Mouse (Mus musculus): ENCODE measurements at regions not wholly inside any gene's neighbourhood (a gene's known extent, or its start where the extent isn't known, plus 50 kb on each side); places are given as distances from the start of the nearest gene placed in this dataset.

- no peak for DNase-seq (ENCODE audit: low spot score in 2 of 2)
Observed at GRCm38 (mm10) chr3:70384235-70384634, 376.8 kb downstream of the Otol1 start.

- no peak for DNase-seq (ENCODE audit: low spot score in 2 of 2)
Observed at GRCm38 (mm10) chr3:70385961-70386360, 378.5 kb downstream of the Otol1 start.

DNA sequence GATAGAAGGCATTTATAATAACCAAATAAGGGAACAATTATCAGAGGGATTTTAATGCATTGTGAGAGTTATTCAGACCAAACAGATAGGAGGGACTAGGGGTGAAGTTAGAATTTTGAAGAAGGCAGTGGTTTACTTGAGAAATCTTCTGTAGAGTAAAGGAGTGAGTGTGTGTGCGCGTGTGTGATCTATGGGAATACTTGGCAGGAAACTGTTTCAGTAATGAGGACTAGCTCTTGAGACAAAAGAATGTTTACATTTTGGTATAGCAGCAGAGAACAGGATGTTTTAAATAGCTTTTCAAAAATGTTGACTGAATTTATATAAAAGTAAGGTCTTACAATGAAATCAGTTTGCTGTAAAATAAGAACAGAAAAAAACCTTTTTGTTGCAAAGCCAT, 393.8 kb downstream of the Otol1 start:
- no peak for DNase-seq (ENCODE audit: low spot score in 2 of 2)

DNA sequence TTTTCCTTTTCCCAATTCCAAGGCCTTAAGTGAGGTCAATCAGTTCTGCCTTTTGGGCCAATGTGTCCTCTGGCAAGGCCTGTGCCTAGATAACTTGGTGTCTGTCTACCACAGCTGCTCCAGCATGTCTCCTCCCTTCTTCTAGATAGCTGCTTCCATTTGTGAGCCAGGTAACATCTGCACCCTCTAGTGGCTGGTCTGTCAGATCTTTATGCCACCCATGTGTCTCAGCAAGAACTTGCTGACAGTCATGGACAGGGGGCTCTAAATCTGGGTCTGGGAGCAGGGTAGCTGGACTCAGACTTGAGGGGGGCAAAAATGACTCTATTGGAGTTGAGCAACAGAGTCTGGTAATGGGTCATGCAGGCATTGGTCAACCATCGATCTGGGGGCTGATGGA, 399.2 kb downstream of the Otol1 start:
- no peak for DNase-seq (ENCODE audit: low spot score in 2 of 2)

DNA sequence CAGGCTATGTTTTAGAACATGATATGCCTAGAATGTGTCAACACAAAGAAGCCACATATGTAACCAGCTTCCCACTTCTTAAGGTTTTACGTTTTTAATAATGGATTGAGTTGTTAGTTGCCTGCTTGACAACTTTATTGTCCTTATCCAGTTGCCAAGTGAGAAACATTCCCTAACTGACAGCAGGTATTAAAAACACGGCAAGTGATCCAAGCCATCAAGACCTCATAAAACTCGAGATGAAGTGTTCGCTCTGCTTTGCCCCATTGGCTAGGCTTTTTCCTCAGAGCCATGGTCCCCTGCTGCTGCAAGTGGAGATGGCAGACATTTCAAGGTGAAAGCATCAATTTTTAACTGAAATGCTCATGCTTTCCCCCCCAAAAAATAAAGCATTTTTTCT, 410.9 kb downstream of the Otol1 start:
- DNase-seq (ENCODE audit: low spot score in 2 of 2) = no peak

GRCm38 (mm10) chr3:70422016-70422415, 414.6 kb downstream of the Otol1 start:
- DNase-seq (ENCODE audit: low spot score in 2 of 2) = no peak

DNA sequence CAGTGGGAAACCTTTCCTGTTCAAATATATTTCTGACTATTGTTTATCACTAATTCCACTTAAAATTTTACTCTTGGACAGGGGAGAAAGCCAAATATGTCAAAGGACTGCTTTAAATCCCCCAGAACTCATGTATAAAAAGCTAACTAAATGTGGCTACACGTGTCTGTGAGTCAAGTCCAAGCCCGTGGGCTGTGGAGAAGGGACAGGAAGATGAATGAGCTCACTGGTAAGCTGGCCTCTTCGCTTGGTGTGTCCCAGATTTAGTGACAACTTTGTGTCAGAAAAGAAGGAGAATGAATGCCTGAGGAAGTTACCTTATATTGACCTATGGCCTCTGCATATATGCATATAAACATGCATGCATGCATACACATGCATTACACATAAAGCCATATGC, 415.3 kb downstream of the Otol1 start:
- DNase-seq (ENCODE audit: low spot score in 2 of 2) = no peak

DNA sequence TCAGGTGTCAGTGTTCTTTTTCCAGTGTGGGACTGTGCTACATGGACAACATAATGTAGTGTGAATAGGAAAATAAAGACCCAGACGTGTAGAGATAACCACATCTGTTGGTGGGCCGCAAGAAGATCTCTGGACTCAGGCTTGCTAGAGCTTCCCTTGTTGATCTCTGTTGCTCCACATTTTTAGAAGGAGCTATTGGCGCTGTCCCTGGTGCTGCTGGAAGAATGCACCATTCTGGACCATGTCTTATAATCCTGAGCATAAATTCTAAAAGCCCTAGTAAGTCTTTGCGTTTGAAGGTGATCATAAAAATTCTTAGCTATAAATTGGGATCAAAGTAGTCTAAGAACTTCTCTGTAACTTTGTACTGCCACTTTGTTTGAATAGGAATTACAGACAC, 429.3 kb downstream of the Otol1 start:
- DNase-seq (ENCODE audit: low spot score in 2 of 2) = no peak

- no peak for DNase-seq (ENCODE audit: low spot score in 2 of 2)
Observed at GRCm38 (mm10) chr3:70457181-70457847, 449.9 kb downstream of the Otol1 start.

GRCm38 (mm10) chr3:70460811-70461210, 453.4 kb downstream of the Otol1 start:
- no peak for DNase-seq (ENCODE audit: low spot score in 2 of 2)

DNA sequence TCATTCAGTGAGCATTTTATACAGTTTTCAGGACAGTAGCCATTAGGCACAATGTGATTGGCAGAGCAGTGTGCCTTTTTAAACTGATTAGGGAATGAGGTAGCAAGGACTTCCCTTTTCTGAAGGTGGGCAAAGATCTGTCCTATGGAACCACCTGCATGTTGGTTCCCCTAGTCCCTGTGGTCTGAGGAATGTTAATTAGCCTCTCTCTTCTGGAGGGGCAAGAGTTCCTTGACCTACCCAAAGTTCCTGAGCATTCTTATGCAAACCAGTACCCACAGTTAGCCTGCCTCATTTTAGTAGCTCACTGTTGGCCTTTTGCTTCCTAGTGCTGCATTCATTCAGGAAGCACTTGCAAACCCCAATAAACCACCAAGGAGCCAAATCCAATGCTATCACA, 455.8 kb downstream of the Otol1 start:
- DNase-seq (ENCODE audit: low spot score in 2 of 2) = no peak

DNA sequence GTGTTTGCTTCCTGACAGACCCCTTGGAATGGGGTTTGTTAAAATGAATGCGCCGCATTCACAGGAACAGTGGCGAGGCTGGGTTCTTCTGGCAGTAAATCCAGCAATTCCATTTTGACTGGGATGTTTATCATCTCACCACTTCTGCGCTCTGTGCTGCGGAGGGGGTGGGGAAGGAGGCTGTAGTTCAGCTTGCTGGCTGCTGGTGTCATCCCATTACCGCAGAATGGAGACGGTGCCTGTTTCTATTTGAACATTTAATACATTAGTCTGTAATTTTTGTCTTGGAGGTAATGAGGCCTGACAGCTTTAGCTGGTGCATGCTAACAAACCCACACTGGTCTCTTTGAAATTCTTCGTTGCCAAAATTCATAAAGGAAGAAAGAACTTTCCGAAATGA, 475.1 kb downstream of the Otol1 start:
- peak; percentile 47 to 61 for DNase-seq (ENCODE audit: low spot score in 2 of 2)

DNA sequence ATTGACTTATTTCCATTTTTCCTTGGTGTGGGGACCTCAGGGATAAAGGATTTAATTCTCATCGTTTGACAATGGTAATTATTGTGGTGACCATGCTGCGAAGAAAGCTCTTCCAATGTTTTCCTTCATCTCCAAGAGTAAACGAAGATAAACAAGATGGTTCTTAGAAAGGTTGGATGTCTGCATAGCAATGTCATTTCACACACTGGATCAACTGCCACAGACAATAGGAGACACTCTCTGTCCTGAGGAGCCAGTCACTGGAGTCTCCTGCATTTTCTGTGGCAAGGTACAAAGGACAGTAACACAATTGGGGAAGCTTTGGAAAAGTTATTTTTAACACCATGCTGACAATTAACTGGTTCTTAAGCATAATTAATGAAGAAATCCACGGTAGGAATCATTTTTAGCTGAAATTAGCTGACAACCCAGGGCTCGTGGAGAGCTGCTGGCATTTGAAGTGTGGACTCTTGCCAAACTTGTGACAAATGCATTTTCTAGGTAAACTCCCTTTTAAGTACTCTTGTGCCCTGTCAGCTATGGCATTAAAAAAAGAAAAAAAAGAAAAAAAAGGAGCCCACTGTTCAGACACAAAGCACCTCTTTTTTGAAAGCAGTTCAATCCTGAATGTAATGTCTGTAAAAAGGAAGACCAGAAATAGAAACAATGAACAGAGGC, 475.8 kb downstream of the Otol1 start:
- no peak for DNase-seq (ENCODE audit: low spot score in 2 of 2)

- no peak for DNase-seq (ENCODE audit: low spot score in 2 of 2)
Observed at GRCm38 (mm10) chr3:70496431-70496830, 489.0 kb downstream of the Otol1 start.

GRCm38 (mm10) chr3:70500245-70500858, 492.9 kb downstream of the Otol1 start:
- DNase-seq (ENCODE audit: low spot score in 2 of 2) = no peak

GRCm38 (mm10) chr3:70500991-70501961, 493.9 kb downstream of the Otol1 start:
- no peak for DNase-seq (ENCODE audit: low spot score in 2 of 2)

DNA sequence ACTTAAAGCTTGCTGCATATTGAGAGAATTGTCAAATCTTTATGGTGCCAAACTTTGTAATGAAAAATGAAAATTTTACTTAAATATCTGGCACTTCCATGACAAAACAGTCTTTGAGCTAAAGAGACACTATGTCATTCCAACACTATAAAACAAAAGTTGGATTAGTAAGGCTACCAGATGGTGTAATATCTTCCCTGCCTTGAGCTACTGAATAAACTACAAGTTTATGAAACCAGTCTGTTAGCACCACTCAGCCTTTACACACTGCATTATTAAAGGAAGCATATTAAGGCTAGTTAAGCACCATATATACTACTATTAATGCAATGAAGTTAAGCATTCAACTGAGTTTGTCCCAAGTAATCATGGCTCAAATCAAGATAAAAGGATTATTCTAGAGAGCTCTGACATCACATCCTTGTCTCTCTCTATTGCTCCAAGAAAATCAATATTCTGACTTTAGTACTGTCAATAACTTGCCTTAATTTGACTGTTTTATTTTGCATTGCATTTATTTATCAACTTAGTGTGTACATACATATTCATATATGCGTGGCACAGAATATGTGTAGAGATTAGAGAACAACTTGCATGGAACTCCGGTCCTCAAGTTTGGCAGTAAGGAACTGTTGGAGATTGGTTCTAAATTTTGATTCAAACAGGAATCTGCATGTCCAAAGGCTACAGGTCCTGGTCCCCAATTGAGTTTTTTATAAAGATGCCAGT, 526.3 kb downstream of the Otol1 start:
- DNase-seq (ENCODE audit: low spot score in 2 of 2) = no peak

GRCm38 (mm10) chr3:70535084-70535483, 527.7 kb downstream of the Otol1 start:
- DNase-seq (ENCODE audit: low spot score in 2 of 2) = no peak

- DNase-seq (ENCODE audit: low spot score in 2 of 2) = no peak
Observed at GRCm38 (mm10) chr3:70543911-70544310, 536.5 kb downstream of the Otol1 start.

DNA sequence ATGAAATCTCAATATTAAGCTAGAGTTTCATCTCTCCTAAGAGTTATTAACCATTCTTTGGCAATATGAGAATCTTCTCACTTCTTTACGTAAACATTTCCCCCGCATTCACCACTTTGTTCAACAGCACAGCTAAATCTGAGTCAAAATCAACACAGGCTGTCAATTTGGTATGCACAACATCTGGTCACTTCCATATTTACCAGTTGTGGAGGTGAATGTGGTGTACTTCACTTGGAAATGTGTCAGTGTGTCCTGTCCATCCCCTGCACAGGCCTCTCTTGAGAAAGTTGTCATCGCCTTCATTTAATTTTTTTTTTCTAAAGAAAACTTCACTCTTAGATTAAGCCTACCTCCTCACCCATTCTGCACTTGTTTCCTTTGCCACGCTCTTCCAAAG, 550.4 kb downstream of the Otol1 start:
- no peak for DNase-seq (ENCODE audit: low spot score in 2 of 2)

DNA sequence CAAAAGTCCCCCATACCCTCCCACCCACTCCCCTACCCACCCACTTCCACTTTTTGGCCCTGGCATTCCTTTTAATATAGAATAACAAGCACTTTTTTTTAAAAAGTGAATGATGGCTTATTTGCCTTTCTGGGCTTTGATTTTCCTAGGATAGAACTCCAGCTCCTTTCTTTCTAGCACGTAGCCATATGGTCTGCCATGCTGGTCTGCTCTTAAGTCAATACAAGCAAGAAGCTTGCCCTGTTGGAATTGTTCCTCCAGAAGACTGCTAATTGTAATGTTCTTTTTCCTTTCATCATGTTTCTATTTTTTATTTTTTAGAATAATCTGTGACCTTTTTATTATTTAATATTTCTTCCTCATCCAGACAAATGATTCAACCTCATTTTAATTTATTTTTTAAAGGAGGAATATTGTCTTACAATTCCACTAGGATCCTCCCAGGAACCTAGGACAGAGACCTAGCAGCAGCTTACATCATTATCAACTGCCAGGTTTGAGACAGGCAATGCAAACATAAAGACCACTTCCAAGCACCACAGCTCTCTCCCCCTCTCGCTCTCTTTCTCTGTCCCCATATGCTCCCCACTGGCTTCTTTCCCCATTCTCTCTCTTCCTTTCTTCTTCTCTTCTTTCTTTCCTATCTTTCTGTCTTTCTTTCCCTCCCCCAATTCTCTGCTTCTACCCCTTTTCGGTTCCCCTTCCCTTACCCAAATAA, 558.9 kb downstream of the Otol1 start:
- no peak for DNase-seq (ENCODE audit: low spot score in 2 of 2)
